Mouse (Mus musculus): ENCODE results near the gene Gna11. TPM values are rescaled to one million over a fixed set of nuclear protein-coding genes. Genes with fewer than 3 reads are reported as not detected.

Gene Gna11
- polyA plus RNA-seq (2015; fragmentation: Nextera tagmentation; extraction: Ambion mirVana) = 79.0 and 88.6 TPM in 2 replicates

GRCm38 (mm10) chr10:81545161-81545747, at the start of gene Gna11:
TSS of gene Gna11 (minus strand) at chr10:81545190.
- H3K9ac ChIP-seq = peak within 1 kb of the TSS; percentile 95
- H3K4me2 ChIP-seq = peak within 1 kb of the TSS; percentile 88
- ATAC-seq (replicated peaks; ENCODE audit: low FRiP score) = peak; percentile 96
- peak within 1 kb of the TSS; percentile 91 for H3K27ac ChIP-seq
- H3K36me3 ChIP-seq = 0 out of 2 replicates have a peak, but pooled peaks cover 2% of the 10 kb centered on the region
- under 1% methylated on average over 58 of the region's 59 CpGs for WGBS
- peak within 1 kb of the TSS; percentile 98 for H3K4me3 ChIP-seq (replicated peaks)
- no peaks in the 10 kb centered on the region for H3K27me3 ChIP-seq
- H3K9me3 ChIP-seq (replicated peaks) = no peaks in the 10 kb centered on the region
- peaks cover 37% of the 10 kb centered on the region for H3K4me1 ChIP-seq

DNA sequence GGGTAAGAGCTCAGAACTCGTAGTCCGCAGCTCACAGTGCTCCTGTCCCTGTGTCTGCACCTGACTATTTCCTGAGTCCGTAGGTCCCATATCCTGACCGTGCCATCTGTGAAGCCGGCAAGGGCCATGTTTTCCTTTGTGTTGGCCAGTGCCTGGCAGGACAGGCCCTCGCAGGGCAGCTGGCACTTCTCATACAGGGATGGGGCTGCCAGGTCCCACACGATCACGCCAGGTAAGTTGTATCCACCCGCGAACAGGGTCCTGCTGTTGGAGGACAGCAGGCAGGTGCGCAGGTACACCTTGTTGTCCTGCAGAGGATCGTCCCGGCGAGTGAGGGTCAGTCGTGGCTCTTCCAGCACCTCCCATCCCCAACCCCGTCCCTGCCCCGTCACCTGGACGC, 48.9 kb upstream of the Gna11 start:
- Histone ChIP-seq H3K27ac (no peak overlapping the region), H3K36me3 (peaks cover 14% of the 10 kb centered on the region; the same call in 1 of the 2 replicates), H3K4me2 (no peak overlapping the region), H3K27me3 (peaks cover 21% of the 10 kb centered on the region; the same call in 1 of the 2 replicates), H3K4me3 (replicated peaks) (no peak overlapping the region), H3K9ac (no peak overlapping the region), H3K9me3 (replicated peaks) (no peaks in the 10 kb centered on the region), H3K4me1 (peaks cover 47% of the 10 kb centered on the region)
- ATAC-seq (replicated peaks; ENCODE audit: low FRiP score) = no peak
- 77% methylated on average over 18 of the region's 18 CpGs for WGBS

GRCm38 (mm10) chr10:81593223-81593622, 48.2 kb upstream of the Gna11 start:
- Histone ChIP-seq H3K9me3 (replicated peaks) (no peaks in the 10 kb centered on the region), H3K27ac (no peak overlapping the region), H3K36me3 (peaks cover 21% of the 10 kb centered on the region), H3K27me3 (peaks cover 21% of the 10 kb centered on the region; the same call in 1 of the 2 replicates), H3K4me3 (replicated peaks) (no peak overlapping the region), H3K9ac (no peak overlapping the region), H3K4me1 (peaks cover 40% of the 10 kb centered on the region), H3K4me2 (no peak overlapping the region)
- 69% methylated on average over 4 of the region's 4 CpGs for WGBS
- ATAC-seq (replicated peaks; ENCODE audit: low FRiP score) = no peak

DNA sequence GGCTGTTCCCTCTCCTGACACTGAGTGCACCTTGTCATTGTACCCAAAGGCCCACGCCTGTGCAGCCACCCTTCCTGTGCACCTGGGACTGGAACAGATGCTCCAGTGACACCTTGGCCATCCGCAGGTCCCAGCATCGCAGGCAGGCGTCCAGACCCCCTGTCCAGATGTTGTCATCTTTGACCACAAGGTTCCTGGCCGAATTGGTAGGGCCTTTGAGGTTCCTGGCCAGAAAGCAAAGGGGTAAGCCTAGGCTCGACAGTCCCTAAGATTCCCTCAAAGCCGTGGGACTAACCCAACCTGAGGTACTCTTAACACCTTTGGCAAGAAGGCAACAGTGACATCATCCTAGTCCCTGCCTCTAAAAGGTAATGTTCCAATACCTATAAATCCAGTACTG, 47.6 kb upstream of the Gna11 start:
- H3K36me3 ChIP-seq = peaks cover 27% of the 10 kb centered on the region
- no peaks in the 10 kb centered on the region for H3K9me3 ChIP-seq (replicated peaks)
- no peak overlapping the region for H3K4me3 ChIP-seq (replicated peaks)
- no peak overlapping the region for H3K27ac ChIP-seq
- no peak overlapping the region for H3K9ac ChIP-seq
- 85% methylated on average over 7 of the region's 7 CpGs for WGBS
- ATAC-seq (replicated peaks; ENCODE audit: low FRiP score) = no peak
- peaks cover 34% of the 10 kb centered on the region for H3K4me1 ChIP-seq
- H3K4me2 ChIP-seq = no peak overlapping the region
- H3K27me3 ChIP-seq = peaks cover 21% of the 10 kb centered on the region

DNA sequence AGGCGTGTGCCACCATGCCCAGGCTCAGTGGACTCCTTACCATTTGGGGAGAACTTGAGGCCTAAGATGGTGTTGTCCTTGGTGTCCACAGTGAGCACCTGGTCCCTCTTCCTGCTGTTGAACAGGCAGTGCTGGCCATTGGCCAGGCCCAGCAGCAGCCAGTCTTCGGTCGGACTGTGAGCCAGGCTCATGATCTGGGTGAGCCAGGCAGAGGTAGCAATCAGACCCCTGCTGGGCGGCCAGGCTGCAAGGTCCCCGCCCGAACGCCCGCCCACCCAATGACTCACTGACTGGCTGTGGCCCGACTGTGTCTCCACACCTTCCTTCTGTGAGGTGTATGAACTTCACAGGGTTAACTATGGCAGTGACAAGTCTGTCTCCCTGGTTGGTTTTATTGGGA, 46.9 kb upstream of the Gna11 start:
- 63% methylated on average over 9 of the region's 9 CpGs for WGBS
- Histone ChIP-seq H3K9me3 (replicated peaks) (no peaks in the 10 kb centered on the region), H3K36me3 (peaks cover 34% of the 10 kb centered on the region), H3K4me3 (replicated peaks) (no peak overlapping the region), H3K27ac (no peak overlapping the region), H3K9ac (no peak overlapping the region), H3K27me3 (peaks cover 21% of the 10 kb centered on the region), H3K4me1 (peaks cover 26% of the 10 kb centered on the region), H3K4me2 (no peak overlapping the region)
- no peak for ATAC-seq (replicated peaks; ENCODE audit: low FRiP score)

GRCm38 (mm10) chr10:81588739-81589138, 43.7 kb upstream of the Gna11 start:
- peaks cover 3% of the 10 kb centered on the region for H3K27me3 ChIP-seq
- H3K9ac ChIP-seq = no peak overlapping the region
- ATAC-seq (replicated peaks; ENCODE audit: low FRiP score) = no peak
- no peaks in the 10 kb centered on the region for H3K9me3 ChIP-seq (replicated peaks)
- H3K4me1 ChIP-seq = peaks cover 1% of the 10 kb centered on the region; the same call in 1 of the 2 replicates
- H3K4me2 ChIP-seq = no peak overlapping the region
- H3K27ac ChIP-seq = no peak overlapping the region
- peaks cover 60% of the 10 kb centered on the region for H3K36me3 ChIP-seq
- H3K4me3 ChIP-seq (replicated peaks) = no peak overlapping the region
- 77% methylated on average over 7 of the region's 7 CpGs for WGBS

- Histone ChIP-seq H3K9me3 (replicated peaks) (no peaks in the 10 kb centered on the region), H3K36me3 (peaks cover 50% of the 10 kb centered on the region), H3K9ac (no peak overlapping the region), H3K4me2 (no peak overlapping the region), H3K4me3 (replicated peaks) (no peak overlapping the region), H3K4me1 (peaks cover 40% of the 10 kb centered on the region), H3K27me3 (peaks cover 5% of the 10 kb centered on the region; the same call in 1 of the 2 replicates), H3K27ac (peak overlapping the region; percentile 68)
- no peak for ATAC-seq (replicated peaks; ENCODE audit: low FRiP score)
- 39% methylated on average over 6 of the region's 6 CpGs for WGBS
These were observed 38.4 kb upstream of the Gna11 start for GRCm38 (mm10) chr10:81583347-81583746.

- no peaks in the 10 kb centered on the region for H3K9me3 ChIP-seq (replicated peaks)
- peaks cover 60% of the 10 kb centered on the region for H3K4me1 ChIP-seq
- H3K9ac ChIP-seq = peak overlapping the region; percentile 18; the same call in 1 of the 2 replicates
- WGBS = 26% methylated on average over 25 of the region's 25 CpGs
- peaks cover 23% of the 10 kb centered on the region for H3K36me3 ChIP-seq
- peaks cover 23% of the 10 kb centered on the region for H3K27me3 ChIP-seq
- H3K27ac ChIP-seq = peak overlapping the region; percentile 52
- peak; percentile 22; the same call in 1 of the 2 replicates for ATAC-seq (replicated peaks; ENCODE audit: low FRiP score)
- H3K4me2 ChIP-seq = peak overlapping the region; percentile 51
- H3K4me3 ChIP-seq (replicated peaks) = peak overlapping the region; percentile 13; the same call in 1 of the 2 replicates
These were observed 35.6 kb upstream of the Gna11 start for GRCm38 (mm10) chr10:81580441-81581070.

- peaks cover 23% of the 10 kb centered on the region for H3K27me3 ChIP-seq
- WGBS = 61% methylated on average over 4 of the region's 4 CpGs
- no peak overlapping the region for H3K9ac ChIP-seq
- peak overlapping the region; percentile 51 for H3K4me2 ChIP-seq
- ATAC-seq (replicated peaks; ENCODE audit: low FRiP score) = no peak
- no peak overlapping the region for H3K4me3 ChIP-seq (replicated peaks)
- peaks cover 17% of the 10 kb centered on the region for H3K36me3 ChIP-seq
- no peaks in the 10 kb centered on the region for H3K9me3 ChIP-seq (replicated peaks)
- peaks cover 66% of the 10 kb centered on the region for H3K4me1 ChIP-seq
- H3K27ac ChIP-seq = 0 out of 2 replicates have a peak overlapping the region, but pooled peaks have one; percentile 52
These were observed 35.0 kb upstream of the Gna11 start for GRCm38 (mm10) chr10:81579967-81580366.

DNA sequence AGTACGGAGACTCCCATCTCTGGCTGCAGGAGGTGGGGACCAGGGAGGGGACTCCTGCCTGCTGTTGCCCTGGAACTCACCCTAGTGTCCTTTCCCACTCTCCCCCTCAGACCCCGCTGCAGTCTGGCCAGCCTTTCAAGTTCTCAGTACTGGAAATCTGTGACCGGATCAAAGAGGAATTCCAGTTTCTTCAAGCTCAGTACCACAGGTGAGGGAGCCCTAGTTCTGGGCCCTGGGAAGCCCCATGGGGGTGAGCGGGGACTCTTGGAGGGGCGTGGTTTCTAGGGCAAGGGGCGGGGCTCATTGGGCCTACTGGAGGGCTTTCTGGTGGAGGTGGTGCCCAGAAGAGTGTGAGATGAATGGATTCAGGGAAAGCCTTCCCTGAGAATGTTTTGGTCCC, 30.7 kb upstream of the Gna11 start:
- H3K9me3 ChIP-seq (replicated peaks) = no peaks in the 10 kb centered on the region
- H3K9ac ChIP-seq = peak overlapping the region; percentile 54
- no peak for ATAC-seq (replicated peaks; ENCODE audit: low FRiP score)
- H3K4me3 ChIP-seq (replicated peaks) = peak overlapping the region; percentile 60
- peak overlapping the region; percentile 87 for H3K4me2 ChIP-seq
- peaks cover 44% of the 10 kb centered on the region for H3K27me3 ChIP-seq
- H3K36me3 ChIP-seq = no peaks in the 10 kb centered on the region
- H3K4me1 ChIP-seq = peaks cover 72% of the 10 kb centered on the region
- WGBS = 3% methylated on average over 6 of the region's 6 CpGs
- peak overlapping the region; percentile 76 for H3K27ac ChIP-seq

DNA sequence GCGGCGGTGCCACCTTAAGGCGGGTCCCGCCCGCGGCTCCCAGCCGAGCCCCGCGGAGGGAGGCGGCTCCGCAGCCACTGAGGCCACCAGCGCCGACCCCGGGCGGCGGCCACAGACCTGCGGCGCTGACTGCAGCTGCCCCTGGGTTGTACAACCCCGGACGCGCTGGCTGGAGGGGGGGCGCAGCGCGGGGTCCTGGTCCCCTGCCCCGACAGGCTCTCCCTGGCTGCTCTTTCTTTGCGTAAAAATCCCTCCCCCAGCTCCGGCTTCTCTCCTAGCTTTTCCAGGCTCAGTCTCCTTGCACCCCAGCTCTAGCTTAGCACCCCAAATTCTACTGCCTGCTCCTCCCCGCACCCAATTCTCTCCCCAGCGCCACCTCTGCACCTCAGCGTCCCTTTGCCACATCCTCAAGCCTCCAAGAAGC, 30.2 kb upstream of the Gna11 start:
- Histone ChIP-seq H3K36me3 (no peaks in the 10 kb centered on the region), H3K4me1 (peaks cover 72% of the 10 kb centered on the region), H3K27me3 (peaks cover 44% of the 10 kb centered on the region), H3K9me3 (replicated peaks) (no peaks in the 10 kb centered on the region), H3K4me2 (peak overlapping the region; percentile 87), H3K4me3 (replicated peaks) (peak overlapping the region; percentile 60), H3K9ac (peak overlapping the region; percentile 54), H3K27ac (peak overlapping the region; percentile 76)
- under 1% methylated on average over 29 of the region's 30 CpGs for WGBS
- no peak for ATAC-seq (replicated peaks; ENCODE audit: low FRiP score)

Measured in kidney, embryonic 15.5 days (tissue).